Mouse (Mus musculus): Measurements from ENCODE around the gene Ddah1. TPM values are rescaled to one million over a fixed set of nuclear protein-coding genes. Genes with fewer than 3 reads are reported as not detected.

Ddah1 gene
- 86.1 and 87.5 TPM in 2 replicates for polyA plus RNA-seq (2021; fragmentation: Nextera tagmentation)
- long read RNA-seq, experiment 1, transcript Ddah1-201 (6 exons, 3,764 nt): major isoform, 131 of 203 reads
- long read RNA-seq, experiment 1, partial matches to known transcripts: 5 of 203 reads
- long read RNA-seq, experiment 1, other reads (novel, unspliced or antisense): 67 of 203 reads
- long read RNA-seq, experiment 2, transcript Ddah1-201 (6 exons, 3,764 nt): major isoform, 134 of 149 reads
- long read RNA-seq, experiment 2, partial matches to known transcripts: 14 of 149 reads
- long read RNA-seq, experiment 2, other reads (novel, unspliced or antisense): 1 of 149 reads

GRCm38 (mm10) chr3:145758561-145759378 is at the start of gene Ddah1:
TSS of gene Ddah1 (plus strand) at chr3:145758675.

GRCm38 (mm10) chr3:145922019-145922854 is 163.8 kb downstream of the Ddah1 start, which contains the start of gene Bcl10:
TSS of gene Bcl10 (plus strand) at chr3:145922804.

GRCm38 (mm10) chr3:145937505-145938404 is 179.3 kb downstream of the Ddah1 start, which contains the start of gene 2410004B18Rik:
TSS of gene 2410004B18Rik (plus strand) at chr3:145938014.

Other genes starting within 250 kb of the Ddah1 start
- gene Znhit6, start 182.5 kb upstream of the Ddah1 start, polyA plus RNA-seq (2021; fragmentation: Nextera tagmentation): 5.5 and 8.7 TPM in 2 replicates
- gene Ccn1, start 108.7 kb upstream of the Ddah1 start, polyA plus RNA-seq (2021; fragmentation: Nextera tagmentation): 2.8 and 4.3 TPM in 2 replicates
- 20.6 and 20.8 TPM in 2 replicates for gene Bcl10, start 164.1 kb downstream of the Ddah1 start, polyA plus RNA-seq (2021; fragmentation: Nextera tagmentation)
- 72.6 and 75.7 TPM in 2 replicates for gene 2410004B18Rik, start 179.3 kb downstream of the Ddah1 start, polyA plus RNA-seq (2021; fragmentation: Nextera tagmentation)
- gene Syde2, start 229.2 kb downstream of the Ddah1 start, polyA plus RNA-seq (2021; fragmentation: Nextera tagmentation): 0.19 and 0.29 TPM in 2 replicates